In genomic region chr13:23732156-23732804, GRCm38 (mm10) we compare ENCODE assay signal across 9 mouse cellular contexts. TPM values are rescaled to one million over a fixed set of nuclear protein-coding genes. Genes with fewer than 3 reads are reported as not detected.
DNase-seq lines count a peak whose midpoint lies in the region; ATAC-seq and TF ChIP-seq lines count a peak whose summit lies in the region.
"Had no signal": no experiment of that assay in that cellular context is flagged by ENCODE, and none has a peak within 500 bp of the region (broad histone marks: within the 10 kb centered on the region; RNA-seq: fewer than 3 reads in every experiment).

No protein-coding gene starts in this region.

- TF ChIP-seq CTCF in lung, adult 2 months (IDR thresholded peaks at IDR 0.05; ENCODE audit: insufficient read depth, low read length), result peak; percentile 45; the same call in 1 of the 2 replicates

- no peak overlapping the region for H3K9ac ChIP-seq in embryonic facial prominence, embryonic 11.5 days (replicated peaks; ENCODE audit: low read length)
- H3K9ac ChIP-seq in liver, embryonic 11.5 days (ENCODE audit: low read depth, low read length), result no peak overlapping the region
- H3K9ac ChIP-seq: neural tube, embryonic 12.5 days had no signal

- peak; percentile 70 for DNase-seq in embryonic facial prominence, embryonic 11.5 days (ENCODE audit: low spot score)
- DNase-seq in embryonic facial prominence, embryonic 10.5 days (ENCODE audit: low spot score), result no peak
- DNase-seq in lung, adult 2 months, result no peak
- no peak for DNase-seq in lung, postnatal 14 days
- DNase-seq in liver, embryonic 11.5 days (ENCODE audit: low spot score), result no peak
- no peak for DNase-seq in urinary bladder, postnatal 4 days (ENCODE audit: low spot score in 2 of 2)
- no peak for DNase-seq in right cerebral cortex, postnatal 4 days

- no peak overlapping the region for H3K4me3 ChIP-seq in embryonic facial prominence, embryonic 11.5 days (ENCODE audit: low read depth, low read length)
- H3K4me3 ChIP-seq in embryonic facial prominence, embryonic 10.5 days, result no peak overlapping the region
- H3K4me3 ChIP-seq in lung, adult 2 months (replicated peaks; ENCODE audit: extremely low read depth, low read depth, low read length), result no peak overlapping the region
- H3K4me3 ChIP-seq in liver, embryonic 11.5 days (ENCODE audit: low read depth, low read length), result no peak overlapping the region
- H3K4me3 ChIP-seq: neural tube, embryonic 12.5 days had no signal

- WGBS in embryonic facial prominence, embryonic 11.5 days, result 26% methylated on average over 8 of the region's 8 CpGs
- 30% methylated on average over 8 of the region's 8 CpGs for WGBS in embryonic facial prominence, embryonic 10.5 days
- WGBS in lung, adult 2 months, result 22% methylated on average over 8 of the region's 8 CpGs
- WGBS in liver, embryonic 11.5 days, result 25% methylated on average over 8 of the region's 8 CpGs

- H3K27ac ChIP-seq in embryonic facial prominence, embryonic 11.5 days (replicated peaks; ENCODE audit: low read depth, low read length), result no peak overlapping the region
- H3K27ac ChIP-seq in embryonic facial prominence, embryonic 10.5 days (replicated peaks), result no peak overlapping the region; the same call in 1 of the 2 replicates
- H3K27ac ChIP-seq in liver, embryonic 11.5 days (ENCODE audit: low read depth, low read length), result no peak overlapping the region
- H3K27ac ChIP-seq: neural tube, embryonic 12.5 days had no signal

- H3K27me3 ChIP-seq in embryonic facial prominence, embryonic 11.5 days (ENCODE audit: control insufficient read depth, insufficient read depth, low read length), result no peaks in the 10 kb centered on the region
- no peaks in the 10 kb centered on the region for H3K27me3 ChIP-seq in embryonic facial prominence, embryonic 10.5 days (replicated peaks; ENCODE audit: low read depth, poor library complexity, severe bottlenecking)
- H3K27me3 ChIP-seq in liver, embryonic 11.5 days (replicated peaks; ENCODE audit: control insufficient read depth, insufficient read depth, low read length), result no peaks in the 10 kb centered on the region
- H3K27me3 ChIP-seq: neural tube, embryonic 12.5 days had no signal

- no peaks in the 10 kb centered on the region for H3K4me1 ChIP-seq in embryonic facial prominence, embryonic 11.5 days (ENCODE audit: control insufficient read depth, insufficient read depth, low read length)
- peaks cover 4% of the 10 kb centered on the region for H3K4me1 ChIP-seq in embryonic facial prominence, embryonic 10.5 days
- no peaks in the 10 kb centered on the region for H3K4me1 ChIP-seq in lung, adult 2 months (ENCODE audit: control insufficient read depth, insufficient read depth, low read length)
- peaks cover 12% of the 10 kb centered on the region; the same call in 1 of the 2 replicates for H3K4me1 ChIP-seq in liver, embryonic 11.5 days (replicated peaks; ENCODE audit: control insufficient read depth, insufficient read depth, low read length)
- H3K4me1 ChIP-seq: neural tube, embryonic 12.5 days had no signal

- no peaks in the 10 kb centered on the region for H3K36me3 ChIP-seq in embryonic facial prominence, embryonic 11.5 days (replicated peaks; ENCODE audit: control insufficient read depth, insufficient read depth, low read depth, low read length)
- no peaks in the 10 kb centered on the region for H3K36me3 ChIP-seq in embryonic facial prominence, embryonic 10.5 days (replicated peaks)
- no peaks in the 10 kb centered on the region for H3K36me3 ChIP-seq in liver, embryonic 11.5 days (ENCODE audit: control insufficient read depth, insufficient read depth, low read length)
- H3K36me3 ChIP-seq: neural tube, embryonic 12.5 days had no signal

- H3K9me3 ChIP-seq in embryonic facial prominence, embryonic 11.5 days (replicated peaks; ENCODE audit: control insufficient read depth, low read length), result no peaks in the 10 kb centered on the region
- no peaks in the 10 kb centered on the region for H3K9me3 ChIP-seq in embryonic facial prominence, embryonic 10.5 days
- H3K9me3 ChIP-seq in liver, embryonic 11.5 days (ENCODE audit: control insufficient read depth, low read length), result no peaks in the 10 kb centered on the region
- H3K9me3 ChIP-seq: neural tube, embryonic 12.5 days had no signal

- TF ChIP-seq POLR2A in lung, adult 2 months (IDR thresholded peaks at IDR 0.05; ENCODE audit: borderline replicate concordance, extremely low read depth, low read depth, low read length), result no peak

- no peak for ATAC-seq in embryonic facial prominence, embryonic 11.5 days (replicated peaks; ENCODE audit: insufficient number of reproducible peaks, low FRiP score, low TSS enrichment, low read depth)
- ATAC-seq in activated CD4-positive, CD25-positive, alpha-beta regulatory T cell, adult 4 months, result peak; percentile 75
- ATAC-seq in liver, embryonic 11.5 days (replicated peaks; ENCODE audit: low FRiP score), result 0 out of 2 replicates have a peak, but pooled peaks have one; percentile 29

- H3K4me2 ChIP-seq in embryonic facial prominence, embryonic 11.5 days (ENCODE audit: low read depth, low read length), result no peak overlapping the region
- no peak overlapping the region for H3K4me2 ChIP-seq in liver, embryonic 11.5 days
- H3K4me2 ChIP-seq: neural tube, embryonic 12.5 days had no signal

RNA-seq across cellular contexts. Expression of gene Hist1h1c, which starts 6.3 kb away (rescaled TPM):
- polyA plus RNA-seq in embryonic facial prominence, embryonic 11.5 days (2014; fragmentation: Nextera tagmentation; extraction: Ambion mirVana), result 18.8 and 19.7 TPM in 2 replicates
- polyA plus RNA-seq in embryonic facial prominence, embryonic 10.5 days (2016; fragmentation: Nextera tagmentation; extraction: Ambion mirVana), result 9.1 and 9.2 TPM in 2 replicates
- polyA plus RNA-seq in lung, adult 2 months (2012; rRNA removed), result 38.1 and 46.7 TPM in 2 replicates
- polyA plus RNA-seq in activated CD4-positive, CD25-positive, alpha-beta regulatory T cell, adult 4 months (2017; shearing (Covaris generic)), result 10 to 100 TPM in 1 of 2 experiments, 1 to 10 TPM in 1; 5.3 to 15.2 TPM
- polyA plus RNA-seq in liver, embryonic 11.5 days (2014; fragmentation: Nextera tagmentation; extraction: Ambion mirVana), result 24.2 and 25.8 TPM in 2 replicates

RNA-seq across cellular contexts. Expression of gene Hist1h3c, which starts 13.1 kb away (rescaled TPM):
- 15.5 and 18.1 TPM in 2 replicates for polyA plus RNA-seq in embryonic facial prominence, embryonic 11.5 days (2014; fragmentation: Nextera tagmentation; extraction: Ambion mirVana)
- 8.6 and 10.0 TPM in 2 replicates for polyA plus RNA-seq in embryonic facial prominence, embryonic 10.5 days (2016; fragmentation: Nextera tagmentation; extraction: Ambion mirVana)
- 1.2 and 2.9 TPM in 2 replicates for polyA plus RNA-seq in lung, adult 2 months (2012; rRNA removed)
- 1 to 10 TPM in 1 of 2 experiments, not detected in 1; 2.4 TPM for polyA plus RNA-seq in activated CD4-positive, CD25-positive, alpha-beta regulatory T cell, adult 4 months (2017; shearing (Covaris generic))
- polyA plus RNA-seq in liver, embryonic 11.5 days (2014; fragmentation: Nextera tagmentation; extraction: Ambion mirVana), result 6.1 and 6.7 TPM in 2 replicates

RNA-seq across cellular contexts. Expression of gene Hist1h2bb, which starts 14.3 kb away (rescaled TPM):
- polyA plus RNA-seq in embryonic facial prominence, embryonic 11.5 days (2014; fragmentation: Nextera tagmentation; extraction: Ambion mirVana), result 2.6 and 2.9 TPM in 2 replicates
- 1.9 and 2.9 TPM in 2 replicates for polyA plus RNA-seq in embryonic facial prominence, embryonic 10.5 days (2016; fragmentation: Nextera tagmentation; extraction: Ambion mirVana)
- 2.5 and 2.6 TPM in 2 replicates for polyA plus RNA-seq in lung, adult 2 months (2012; rRNA removed)
- under 1 TPM in 1 of 2 experiments, not detected in 1; 0.73 TPM for polyA plus RNA-seq in activated CD4-positive, CD25-positive, alpha-beta regulatory T cell, adult 4 months (2017; shearing (Covaris generic))
- polyA plus RNA-seq in liver, embryonic 11.5 days (2014; fragmentation: Nextera tagmentation; extraction: Ambion mirVana), result 3.1 and 4.6 TPM in 2 replicates

RNA-seq across cellular contexts. Expression of gene Hist1h2ab, which starts 18.6 kb away (rescaled TPM):
- polyA plus RNA-seq in embryonic facial prominence, embryonic 11.5 days (2014; fragmentation: Nextera tagmentation; extraction: Ambion mirVana), result 48.1 and 54.7 TPM in 2 replicates
- polyA plus RNA-seq in embryonic facial prominence, embryonic 10.5 days (2016; fragmentation: Nextera tagmentation; extraction: Ambion mirVana), result 39.1 and 43.8 TPM in 2 replicates
- polyA plus RNA-seq in lung, adult 2 months (2012; rRNA removed), result 2.0 and 3.9 TPM in 2 replicates
- polyA plus RNA-seq in activated CD4-positive, CD25-positive, alpha-beta regulatory T cell, adult 4 months (2017; shearing (Covaris generic)), result 1 to 10 TPM; 9.5 to 10.0 TPM
- polyA plus RNA-seq in liver, embryonic 11.5 days (2014; fragmentation: Nextera tagmentation; extraction: Ambion mirVana), result 38.5 and 42.1 TPM in 2 replicates

RNA-seq across cellular contexts. Expression of gene Hist1h3b, which starts 19.8 kb away (rescaled TPM):
- 8.3 and 10.5 TPM in 2 replicates for polyA plus RNA-seq in embryonic facial prominence, embryonic 11.5 days (2014; fragmentation: Nextera tagmentation; extraction: Ambion mirVana)
- polyA plus RNA-seq in embryonic facial prominence, embryonic 10.5 days (2016; fragmentation: Nextera tagmentation; extraction: Ambion mirVana), result 9.5 and 10.3 TPM in 2 replicates
- 2.6 and 3.8 TPM in 2 replicates for polyA plus RNA-seq in lung, adult 2 months (2012; rRNA removed)
- not detected for polyA plus RNA-seq in activated CD4-positive, CD25-positive, alpha-beta regulatory T cell, adult 4 months (2017; shearing (Covaris generic))
- 5.5 and 8.3 TPM in 2 replicates for polyA plus RNA-seq in liver, embryonic 11.5 days (2014; fragmentation: Nextera tagmentation; extraction: Ambion mirVana)
